Mouse (Mus musculus): ENCODE measurements around the gene Fam20a.

The Fam20a gene

GRCm38 (mm10) chr11:109721781-109722446 lies at the start of gene Fam20a:
TSS of gene Fam20a (minus strand) at chr11:109722279.
- no peak for DNase-seq (ENCODE audit: low read depth, low spot score)

- no peak for DNase-seq (ENCODE audit: low read depth, low spot score)
These were observed 49.3 kb upstream of the Fam20a start for GRCm38 (mm10) chr11:109771381-109771780.

- DNase-seq (ENCODE audit: low read depth, low spot score) = no peak
These were observed 48.1 kb upstream of the Fam20a start for GRCm38 (mm10) chr11:109770185-109770584.

- DNase-seq (ENCODE audit: low read depth, low spot score) = no peak
These were observed 47.0 kb upstream of the Fam20a start for GRCm38 (mm10) chr11:109769091-109769490.

- no peak for DNase-seq (ENCODE audit: low read depth, low spot score)
These were observed 38.0 kb upstream of the Fam20a start for GRCm38 (mm10) chr11:109760063-109760462.

- no peak for DNase-seq (ENCODE audit: low read depth, low spot score)
These were observed 36.6 kb upstream of the Fam20a start for GRCm38 (mm10) chr11:109758616-109759215.

- DNase-seq (ENCODE audit: low read depth, low spot score) = no peak
These were observed 32.1 kb upstream of the Fam20a start for GRCm38 (mm10) chr11:109754105-109754602.

- no peak for DNase-seq (ENCODE audit: low read depth, low spot score)
These were observed 29.8 kb upstream of the Fam20a start for GRCm38 (mm10) chr11:109751636-109752603.

- DNase-seq (ENCODE audit: low read depth, low spot score) = no peak
These were observed 23.1 kb upstream of the Fam20a start for GRCm38 (mm10) chr11:109745210-109745609.

GRCm38 (mm10) chr11:109737967-109738366 lies 15.9 kb upstream of the Fam20a start:
- DNase-seq (ENCODE audit: low read depth, low spot score) = no peak

GRCm38 (mm10) chr11:109736406-109736805 lies 14.3 kb upstream of the Fam20a start:
- no peak for DNase-seq (ENCODE audit: low read depth, low spot score)

GRCm38 (mm10) chr11:109734341-109734740 lies 12.3 kb upstream of the Fam20a start:
- DNase-seq (ENCODE audit: low read depth, low spot score) = no peak

GRCm38 (mm10) chr11:109732726-109733438 lies 10.8 kb upstream of the Fam20a start:
- DNase-seq (ENCODE audit: low read depth, low spot score) = no peak

GRCm38 (mm10) chr11:109728371-109728770 lies 6.3 kb upstream of the Fam20a start:
- DNase-seq (ENCODE audit: low read depth, low spot score) = no peak

GRCm38 (mm10) chr11:109722711-109723110 lies 632 bp upstream of the Fam20a start:
- DNase-seq (ENCODE audit: low read depth, low spot score) = no peak

- no peak for DNase-seq (ENCODE audit: low read depth, low spot score)
These were observed 729 bp downstream of the Fam20a start for GRCm38 (mm10) chr11:109721320-109721780.

- no peak for DNase-seq (ENCODE audit: low read depth, low spot score)
These were observed 1.2 kb downstream of the Fam20a start for GRCm38 (mm10) chr11:109720809-109721319.

GRCm38 (mm10) chr11:109719399-109719798 lies 2.7 kb downstream of the Fam20a start:
- DNase-seq (ENCODE audit: low read depth, low spot score) = no peak

GRCm38 (mm10) chr11:109717966-109718895 lies 3.8 kb downstream of the Fam20a start:
- DNase-seq (ENCODE audit: low read depth, low spot score) = no peak

- no peak for DNase-seq (ENCODE audit: low read depth, low spot score)
These were observed 4.6 kb downstream of the Fam20a start for GRCm38 (mm10) chr11:109717448-109717847.
